Comparison of ENCODE assay signal across 24 mouse cellular contexts in genomic region chr7:36313751-36314150, GRCm38 (mm10).
DNase-seq lines count a peak whose midpoint lies in the region; ATAC-seq and TF ChIP-seq lines count a peak whose summit lies in the region.
"Had no signal": no experiment of that assay in that cellular context is flagged by ENCODE, and none has a peak within 500 bp of the region (broad histone marks: within the 10 kb centered on the region; RNA-seq: fewer than 3 reads in every experiment).

No protein-coding gene starts in this region.

- ATAC-seq in intestine, embryonic 14.5 days (replicated peaks; ENCODE audit: low FRiP score, low TSS enrichment, low read depth) = no peak
- ATAC-seq in intestine, postnatal 0 days = no peak
- ATAC-seq in megakaryocyte, adult 5-6 weeks (ENCODE audit: poor library complexity, severe bottlenecking) = no peak
- ATAC-seq: activated CD4-positive, CD25-positive, alpha-beta regulatory T cell, adult 4 months; CD4-positive, CD25-positive, alpha-beta regulatory T cell, adult 4 months; forebrain, embryonic 13.5 days; forebrain, embryonic 15.5 days; Patski had no signal

- peak; percentile 72 for DNase-seq in heart, adult 11 months
- no peak for DNase-seq in heart, postnatal 4 days
- DNase-seq in intestine, embryonic 14.5 days (ENCODE audit: low spot score) = peak; percentile 10
- DNase-seq: adrenal gland, adult 8-10 months; adrenal gland, postnatal 14 days; adrenal gland, postnatal 36 days; B cell, adult 2 months; cerebellum, adult 11-12 months; cerebellum, adult 2 months; cerebellum, adult 9-10 months; cerebellum, postnatal 10 days; cerebellum, postnatal 25 days had no signal

- no peak overlapping the region for H3K4me3 ChIP-seq in intestine, embryonic 14.5 days (ENCODE audit: low read depth, low read length)
- H3K4me3 ChIP-seq in intestine, postnatal 0 days (ENCODE audit: low read depth, low read length) = no peak overlapping the region
- peak overlapping the region; percentile 1 for H3K4me3 ChIP-seq in megakaryocyte, embryonic 14.5 days (replicated peaks)
- H3K4me3 ChIP-seq: embryonic facial prominence, embryonic 10.5 days; embryonic facial prominence, embryonic 12.5 days; forebrain, embryonic 13.5 days; forebrain, embryonic 15.5 days had no signal

- H3K27me3 ChIP-seq in intestine, embryonic 14.5 days (replicated peaks; ENCODE audit: control insufficient read depth, insufficient read depth, low read length) = no peaks in the 10 kb centered on the region
- no peaks in the 10 kb centered on the region for H3K27me3 ChIP-seq in intestine, postnatal 0 days (replicated peaks; ENCODE audit: control insufficient read depth, insufficient read depth, low read length)
- H3K27me3 ChIP-seq in megakaryocyte, embryonic 14.5 days (replicated peaks) = no peaks in the 10 kb centered on the region
- H3K27me3 ChIP-seq: CH12.LX; embryonic facial prominence, embryonic 12.5 days; forebrain, embryonic 13.5 days; forebrain, embryonic 15.5 days; Patski had no signal

- no peak for TF ChIP-seq CTCF in intestine, postnatal 0 days (IDR thresholded peaks at IDR 0.05; ENCODE audit: low read depth)

- H3K36me3 ChIP-seq in intestine, embryonic 14.5 days (ENCODE audit: control insufficient read depth, insufficient read depth, low read length) = no peaks in the 10 kb centered on the region
- H3K36me3 ChIP-seq in intestine, postnatal 0 days (ENCODE audit: control insufficient read depth, insufficient read depth) = no peaks in the 10 kb centered on the region
- H3K36me3 ChIP-seq in megakaryocyte, embryonic 14.5 days (replicated peaks; ENCODE audit: low read length) = no peaks in the 10 kb centered on the region
- H3K36me3 ChIP-seq: embryonic facial prominence, embryonic 10.5 days; embryonic facial prominence, embryonic 12.5 days; forebrain, embryonic 15.5 days; G1E had no signal

- WGBS in intestine, embryonic 14.5 days = 95% methylated on average over 1 of the region's 1 CpGs
- 87% methylated on average over 1 of the region's 1 CpGs for WGBS in intestine, postnatal 0 days

- H3K27ac ChIP-seq in intestine, embryonic 14.5 days (ENCODE audit: low read depth) = no peak overlapping the region
- no peak overlapping the region for H3K27ac ChIP-seq in intestine, postnatal 0 days (ENCODE audit: low read depth, low read length)
- H3K27ac ChIP-seq: embryonic facial prominence, embryonic 10.5 days; embryonic facial prominence, embryonic 12.5 days; forebrain, embryonic 13.5 days; forebrain, embryonic 15.5 days had no signal

- no peaks in the 10 kb centered on the region for H3K9me3 ChIP-seq in intestine, embryonic 14.5 days (ENCODE audit: control insufficient read depth, low read length)
- no peaks in the 10 kb centered on the region for H3K9me3 ChIP-seq in intestine, postnatal 0 days (ENCODE audit: control insufficient read depth)
- peaks cover 59% of the 10 kb centered on the region for H3K9me3 ChIP-seq in megakaryocyte, embryonic 14.5 days
- H3K9me3 ChIP-seq: embryonic facial prominence, embryonic 10.5 days; embryonic facial prominence, embryonic 12.5 days; forebrain, embryonic 13.5 days; forebrain, embryonic 15.5 days had no signal

- H3K4me2 ChIP-seq in intestine, embryonic 14.5 days (ENCODE audit: low read length) = no peak overlapping the region
- H3K4me2 ChIP-seq in intestine, postnatal 0 days (replicated peaks; ENCODE audit: low read depth) = no peak overlapping the region
- H3K4me2 ChIP-seq: embryonic facial prominence, embryonic 12.5 days; forebrain, embryonic 13.5 days; forebrain, embryonic 15.5 days had no signal

- H3K4me1 ChIP-seq in intestine, embryonic 14.5 days (replicated peaks; ENCODE audit: control insufficient read depth, insufficient read depth, low read length) = peaks cover 5% of the 10 kb centered on the region
- no peaks in the 10 kb centered on the region for H3K4me1 ChIP-seq in intestine, postnatal 0 days (replicated peaks; ENCODE audit: control insufficient read depth, insufficient read depth, low read length)
- H3K4me1 ChIP-seq in megakaryocyte, embryonic 14.5 days = no peaks in the 10 kb centered on the region
- H3K4me1 ChIP-seq: forebrain, embryonic 13.5 days; forebrain, embryonic 15.5 days had no signal

- no peak overlapping the region for H3K9ac ChIP-seq in intestine, embryonic 14.5 days (ENCODE audit: low read length)
- H3K9ac ChIP-seq in intestine, postnatal 0 days (ENCODE audit: low read depth, low read length) = no peak overlapping the region
- H3K9ac ChIP-seq: embryonic facial prominence, embryonic 12.5 days; forebrain, embryonic 13.5 days; forebrain, embryonic 15.5 days had no signal
